Mouse (Mus musculus) liver, adult (tissue): ENCODE results near the gene Crocc.

ENCODE experiments used
- GATA4 ChIP-seq: IDR thresholded peaks from 2 replicates; pipeline ENCODE4 v1.6.1; 2014; ENCODE audit warnings: mild to moderate bottlenecking, low read length; ENCODE audit not compliant: insufficient replicate concordance

Gene Crocc

DNA sequence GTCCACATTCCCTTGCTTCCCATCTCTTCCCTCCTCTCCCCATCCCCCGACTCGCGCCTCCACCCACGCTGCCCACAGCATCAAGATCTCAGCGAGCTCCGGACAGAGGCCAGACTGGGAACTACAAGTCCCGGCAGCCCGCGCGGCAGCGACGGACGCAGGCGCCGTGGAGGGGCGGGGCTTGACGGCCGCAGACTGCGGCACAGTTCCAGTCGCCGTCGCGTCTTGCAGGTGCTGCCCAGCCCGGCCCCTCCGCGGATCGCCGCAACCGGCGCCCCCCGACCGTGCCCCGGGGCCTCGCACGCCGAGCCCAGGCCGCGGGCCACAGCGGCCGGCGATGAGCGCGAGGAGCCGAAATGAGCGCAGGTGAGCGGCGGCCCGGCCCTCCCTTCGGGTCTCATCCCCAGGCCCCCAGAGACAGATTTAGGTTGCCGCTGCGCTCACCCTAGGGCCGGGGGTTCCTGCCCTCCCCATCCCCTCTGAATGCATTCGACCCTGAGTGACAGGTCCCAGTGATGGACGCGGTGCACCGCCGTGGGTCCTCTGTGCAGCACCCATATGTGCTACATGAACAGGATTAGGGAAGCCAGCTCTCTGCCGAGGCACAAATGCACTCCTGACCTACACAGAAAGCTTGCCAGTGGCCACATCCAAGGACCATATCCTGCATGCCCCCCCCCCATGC lies 73.5 kb downstream of the Crocc start, which contains the start of gene Atp13a2:
Atp13a2 (plus strand) TSS at position 163 of the 685 bp plus-strand sequence.
- TF ChIP-seq GATA4, result no peak

DNA sequence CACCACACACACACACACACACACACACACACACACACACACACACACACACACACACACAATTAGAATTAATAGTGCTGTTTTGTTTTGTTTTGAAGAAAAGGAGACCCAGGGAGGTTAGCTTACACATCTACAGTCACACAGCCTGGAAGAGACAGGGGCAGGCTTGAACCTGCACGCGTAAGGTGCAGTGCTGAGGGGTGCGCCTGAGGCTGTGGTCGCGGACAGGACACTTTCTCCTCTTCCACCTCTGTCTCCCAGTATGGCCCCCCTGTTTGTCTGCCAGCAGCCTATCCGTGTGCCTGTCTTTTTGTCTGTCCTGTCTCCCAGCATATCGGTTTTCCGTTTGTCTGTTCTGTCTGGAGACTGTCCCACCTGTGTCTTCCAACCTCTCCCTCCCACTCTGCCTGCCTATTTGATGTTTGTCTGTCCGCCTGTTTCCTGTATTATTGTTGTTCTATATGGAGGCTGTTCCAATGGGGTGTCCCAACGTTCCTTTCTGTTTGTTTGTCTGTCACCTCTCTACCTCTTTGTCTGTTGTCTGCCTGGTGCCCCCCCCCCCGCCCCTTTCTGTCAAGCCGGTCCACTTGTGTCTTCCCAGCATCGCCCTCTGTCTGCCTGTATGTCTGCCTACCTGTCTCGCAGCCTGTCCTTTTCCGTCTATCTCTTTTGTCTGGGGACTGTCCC lies 74.2 kb downstream of the Crocc start:
- TF ChIP-seq GATA4, result no peak

DNA sequence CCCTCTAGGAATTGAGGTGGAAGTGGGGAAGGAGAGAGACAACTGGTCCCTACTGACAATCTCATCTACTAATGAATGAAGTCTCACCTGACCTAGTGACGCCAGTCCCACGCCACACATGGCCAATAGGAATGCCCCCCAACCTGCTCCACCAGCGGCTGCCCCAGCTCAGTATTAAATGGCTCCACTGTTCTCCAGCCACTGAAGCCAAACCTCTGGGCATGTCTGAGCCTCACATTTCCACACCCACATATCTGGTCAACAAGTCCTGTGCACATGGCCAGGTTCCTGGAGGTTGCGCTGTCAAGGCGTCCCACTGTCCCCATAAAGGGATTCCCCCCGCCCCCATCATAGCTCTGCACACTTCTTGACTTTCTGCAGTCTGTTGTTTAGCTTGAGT lies 75.8 kb downstream of the Crocc start:
- no peak for TF ChIP-seq GATA4

DNA sequence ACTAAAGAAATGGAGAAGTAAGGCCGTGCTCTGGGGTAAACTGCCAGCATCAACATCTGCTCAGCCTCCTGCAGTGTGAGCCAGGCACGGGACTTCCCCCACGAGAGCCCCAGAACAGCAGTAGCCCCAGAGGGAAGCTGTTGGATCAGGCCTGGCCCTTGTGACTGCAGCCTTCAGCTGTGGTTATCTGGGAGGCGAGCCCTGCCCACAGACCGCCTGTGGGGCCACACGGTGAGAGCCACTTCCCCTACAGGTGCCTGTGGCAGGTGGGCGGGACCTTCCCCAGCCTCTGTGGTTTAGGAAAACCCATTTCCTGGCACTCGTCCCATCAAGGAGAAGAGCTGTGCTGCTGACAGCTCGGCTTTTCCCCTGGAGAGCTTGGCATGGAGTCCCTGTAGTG lies 76.9 kb downstream of the Crocc start:
- TF ChIP-seq GATA4, result no peak

DNA sequence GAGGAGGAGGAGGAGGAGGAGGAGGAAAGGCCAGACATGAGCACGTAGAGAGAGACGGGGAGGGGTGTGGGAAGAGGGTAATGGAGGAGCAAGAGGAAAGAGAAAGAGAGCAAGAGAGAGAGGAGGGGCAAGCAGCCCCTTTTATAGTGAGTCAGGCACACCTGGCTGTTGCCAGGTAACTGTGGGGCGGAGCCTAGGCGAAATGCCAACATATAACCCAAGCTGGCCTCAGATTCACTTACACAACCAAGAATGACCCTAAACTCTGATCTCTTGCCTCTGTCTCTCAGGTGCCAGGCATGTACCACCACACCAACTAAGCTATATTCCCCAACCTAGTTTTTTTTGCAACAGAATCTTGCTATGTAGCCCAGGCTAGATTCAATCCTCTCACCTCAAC lies 77.5 kb downstream of the Crocc start:
- TF ChIP-seq GATA4, result no peak

DNA sequence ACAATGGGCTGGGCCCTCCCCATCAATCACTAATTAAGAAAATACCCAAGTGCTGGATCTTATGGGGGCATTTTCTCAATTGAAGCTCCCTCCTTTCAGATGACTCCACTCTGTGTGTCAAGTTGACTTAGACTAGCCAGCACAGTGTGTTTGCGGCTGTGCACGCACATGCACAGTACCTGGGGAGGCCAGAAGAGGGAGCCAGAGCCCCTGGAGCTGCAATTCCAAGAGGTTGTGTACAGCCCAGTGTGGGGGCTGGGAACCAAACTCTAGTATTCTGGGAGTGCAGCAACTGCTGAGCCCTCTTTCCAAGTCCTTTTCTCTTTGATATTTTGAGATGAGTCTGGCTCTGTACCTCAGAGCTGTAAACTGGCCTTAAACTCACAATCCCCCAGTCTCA lies 78.7 kb downstream of the Crocc start:
- no peak for TF ChIP-seq GATA4

DNA sequence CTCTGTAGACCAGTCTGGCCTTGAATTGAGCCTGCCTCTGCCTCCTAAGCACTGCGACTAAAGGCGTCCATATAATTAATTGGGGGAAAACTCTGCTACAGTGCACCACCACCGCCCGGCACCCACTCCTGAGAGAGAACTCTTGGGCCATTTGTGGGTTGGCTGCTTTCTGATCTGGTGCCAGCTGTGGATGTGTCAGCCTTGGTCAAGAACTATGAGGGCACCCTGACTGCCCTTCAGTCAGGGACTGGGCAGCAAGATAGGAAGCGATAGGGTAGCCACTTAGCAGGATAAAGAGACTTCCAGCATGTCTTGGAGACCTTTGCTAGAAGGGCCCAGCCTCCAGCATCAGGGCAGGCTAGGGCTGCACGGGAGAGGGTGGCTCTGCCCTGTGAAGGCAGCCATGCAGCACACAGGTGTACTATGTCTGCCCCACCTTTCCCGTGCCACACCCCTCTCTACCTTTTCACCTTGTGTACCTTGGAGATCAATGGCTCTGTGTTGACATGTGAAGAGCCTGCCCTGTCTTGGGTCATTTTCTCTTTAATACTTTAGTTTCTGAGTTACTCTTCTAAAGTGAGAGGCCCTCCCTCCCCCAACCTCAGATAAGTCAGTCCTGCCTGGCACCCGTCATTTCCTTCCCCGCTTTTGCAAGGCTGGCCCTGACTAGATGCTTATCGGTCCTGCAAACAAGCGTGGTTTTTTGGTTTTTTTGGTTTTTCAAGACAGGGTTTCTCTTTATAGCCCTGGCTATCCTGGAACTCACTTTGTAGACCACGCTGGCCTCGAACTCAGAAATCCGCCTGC lies 82.3 kb downstream of the Crocc start:
- no peak for TF ChIP-seq GATA4

DNA sequence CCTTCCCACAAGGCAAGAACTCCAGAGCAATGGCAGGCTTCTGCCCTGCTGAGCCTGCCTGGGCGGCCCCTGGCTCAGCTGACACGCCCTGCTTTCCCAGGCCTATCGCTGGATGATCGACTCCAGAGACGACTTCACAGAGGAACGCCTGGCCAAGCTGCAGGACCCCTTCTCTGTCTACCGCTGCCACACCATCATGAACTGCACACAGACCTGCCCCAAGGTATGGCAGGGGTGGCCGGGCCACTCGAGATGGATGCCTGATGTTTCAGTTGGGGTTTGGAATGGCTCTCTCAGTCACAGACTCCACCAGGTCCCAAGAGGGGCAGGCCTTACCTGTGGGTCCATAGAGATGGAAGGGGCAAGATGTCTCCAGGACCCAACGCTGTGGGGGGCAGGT lies 83.1 kb downstream of the Crocc start:
- no peak for TF ChIP-seq GATA4

DNA sequence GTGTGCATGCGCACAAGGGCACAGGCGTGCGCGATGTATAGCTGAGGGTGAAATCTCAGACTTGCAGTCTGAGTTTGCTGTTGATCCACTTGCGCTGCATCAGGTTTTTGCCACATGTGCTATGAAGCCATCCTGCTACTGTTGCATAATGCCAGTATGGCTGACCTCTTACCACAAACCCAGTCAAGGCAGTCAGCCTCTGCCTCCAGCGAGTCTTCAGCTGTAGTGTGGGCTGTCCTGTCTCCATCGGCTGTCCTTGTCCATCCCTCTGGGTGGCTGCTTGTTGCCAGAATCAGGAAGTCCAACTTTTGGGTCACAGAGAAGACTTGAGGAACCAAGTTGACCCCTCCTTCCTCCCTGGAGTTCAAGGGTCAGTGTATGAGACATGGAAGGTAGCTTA lies 85.0 kb downstream of the Crocc start:
- no peak for TF ChIP-seq GATA4

DNA sequence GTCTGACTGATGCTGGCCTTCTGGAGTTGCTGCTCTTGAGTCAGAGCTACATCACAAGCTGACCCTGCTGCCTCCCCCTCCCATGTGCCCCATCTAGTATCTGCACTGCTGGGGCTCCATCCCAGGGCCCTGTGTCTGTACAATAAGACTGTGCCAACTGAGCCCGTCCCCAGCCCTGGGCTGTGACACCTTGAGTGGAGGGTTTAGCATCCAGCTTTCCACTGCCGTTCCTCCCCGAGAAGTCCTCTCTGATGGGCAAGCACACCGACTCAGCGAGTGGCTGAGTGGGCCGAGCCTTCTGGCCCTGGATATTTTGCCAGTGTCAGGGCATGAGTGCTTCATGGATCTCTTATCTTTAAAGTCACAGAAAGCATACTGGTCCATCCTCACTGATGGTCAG lies 85.9 kb downstream of the Crocc start:
- no peak for TF ChIP-seq GATA4

DNA sequence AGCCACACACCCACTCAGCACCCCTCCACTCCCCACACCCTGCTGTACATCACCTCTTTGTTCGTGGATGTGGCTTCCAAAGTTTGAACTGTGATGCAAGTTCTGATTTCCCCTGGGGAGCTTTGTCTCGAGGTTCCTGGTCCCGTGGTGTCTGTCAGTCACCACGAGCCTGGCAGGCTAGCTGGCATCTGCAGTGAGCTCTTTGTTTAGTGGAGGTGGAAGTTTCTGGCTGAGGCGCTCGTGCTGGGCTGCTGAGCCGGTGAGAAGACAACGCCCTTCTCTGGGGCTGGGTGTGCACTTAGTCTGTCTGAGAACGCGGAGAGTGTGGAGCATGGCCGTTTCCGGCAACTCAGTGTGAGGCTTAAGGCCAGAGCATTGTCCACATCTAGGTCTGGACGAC lies 88.7 kb downstream of the Crocc start:
- no peak for TF ChIP-seq GATA4

DNA sequence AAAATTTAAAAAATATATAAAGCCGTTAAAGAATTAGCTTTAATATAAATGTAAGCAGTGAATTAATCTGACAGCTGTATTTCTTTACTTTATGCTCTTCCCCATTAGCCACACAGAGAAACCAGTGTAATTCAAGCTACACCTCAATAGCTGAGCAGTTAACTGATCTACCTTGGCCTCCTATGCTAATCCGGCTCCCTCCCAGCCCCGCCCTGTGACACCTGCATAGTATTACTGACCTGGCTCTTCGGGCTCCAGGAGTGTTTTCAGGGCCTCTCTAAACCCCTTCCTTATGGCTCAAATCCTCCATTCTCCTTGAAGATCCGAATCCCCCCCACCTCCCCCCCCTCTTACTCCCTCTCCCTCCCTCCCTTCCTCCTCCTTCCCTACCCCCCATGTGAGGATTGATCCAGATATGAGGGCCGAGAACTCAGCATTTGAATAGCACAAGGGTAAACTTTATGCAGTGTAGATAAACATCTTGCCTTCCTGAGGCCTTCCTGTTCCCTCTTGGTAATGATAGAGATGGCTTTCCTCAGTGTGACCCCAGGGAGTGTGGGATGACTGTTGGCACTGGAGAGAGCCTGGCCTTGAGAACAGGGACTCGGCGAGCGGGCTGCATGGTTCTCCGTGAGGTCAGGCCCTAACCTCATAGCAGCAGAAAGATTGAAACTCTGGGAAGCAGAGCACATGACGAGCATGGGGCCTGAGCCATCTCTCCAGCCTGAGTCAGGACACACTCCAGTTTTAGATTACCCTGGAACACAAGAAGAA lies 92.8 kb downstream of the Crocc start:
- TF ChIP-seq GATA4, result no peak
